Mouse (Mus musculus): ENCODE measurements around the gene Uox. TPM values are rescaled to one million over a fixed set of nuclear protein-coding genes. Genes with fewer than 3 reads are reported as not detected.

Gene Uox
- polyA plus RNA-seq, 1 experiment, result not detected

DNA sequence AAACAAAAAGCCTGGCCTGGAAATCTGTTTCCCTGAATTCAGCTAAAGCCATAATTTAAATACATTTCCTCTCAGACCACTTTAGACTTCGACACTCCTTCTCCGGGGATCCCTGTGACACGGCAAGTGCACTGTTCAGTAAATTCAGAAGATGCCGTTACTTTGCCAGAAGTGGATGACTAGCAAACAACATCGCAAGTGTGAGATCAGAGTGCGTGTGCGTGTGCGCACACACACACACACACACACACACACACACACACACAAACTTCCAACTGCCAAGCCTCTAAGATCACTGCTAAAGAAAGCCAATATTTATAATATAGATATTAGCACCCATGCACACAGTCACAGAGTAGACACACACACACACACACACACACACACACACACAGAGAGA lies 111.5 kb downstream of the Uox start:
- TF ChIP-seq GATA1 (IDR thresholded peaks at IDR 0.05; ENCODE audit: low read length), result no peak

Other genes with a start within 250 kb of the Uox start
- gene Ssx2ip, start 165.8 kb upstream of the Uox start, polyA plus RNA-seq (2012), result 31.2 and 40.4 TPM in 2 replicates
- 20.2 and 22.2 TPM in 2 replicates for gene Ctbs, start 120.6 kb upstream of the Uox start, polyA plus RNA-seq (2012)
- 0.53 and 1.2 TPM in 2 replicates for gene Spata1, start 70.7 kb upstream of the Uox start, polyA plus RNA-seq (2012)
- gene Gng5, start 70.6 kb upstream of the Uox start, polyA plus RNA-seq (2012), result 339 and 472 TPM in 2 replicates
- gene Rpf1, start 49.0 kb upstream of the Uox start, polyA plus RNA-seq (2012), result 30.5 and 47.7 TPM in 2 replicates
- gene Dnase2b, start 45.2 kb downstream of the Uox start, polyA plus RNA-seq (2012), result not detected in 2 replicates
- gene 4930503B20Rik, start 80.9 kb downstream of the Uox start, polyA plus RNA-seq (2012), result 0.05 TPM in 1 of 2 replicates, not detected in the other
- gene Samd13, start 115.2 kb downstream of the Uox start, polyA plus RNA-seq (2012), result 0.11 and 0.56 TPM in 2 replicates
- gene Prkacb, start 242.6 kb downstream of the Uox start, polyA plus RNA-seq (2012), result 13.1 and 18.5 TPM in 2 replicates